Mouse (Mus musculus) kidney, adult 18-20 months (tissue): ENCODE results near the gene Sh2b3.

Experiments used
- DNase-seq: peaks from one replicate; pipeline ENCODE4 v3.0.0; 2021

Gene Sh2b3

GRCm38 (mm10) chr5:121783862-121784500, 53.5 kb downstream of the Sh2b3 start:
- no peak for DNase-seq

- no peak for DNase-seq
Observed at GRCm38 (mm10) chr5:121782467-121782866, 55.0 kb downstream of the Sh2b3 start.

GRCm38 (mm10) chr5:121780180-121780579, 57.3 kb downstream of the Sh2b3 start:
- DNase-seq = no peak

GRCm38 (mm10) chr5:121778485-121779119, 58.8 kb downstream of the Sh2b3 start:
- DNase-seq = no peak

GRCm38 (mm10) chr5:121771611-121772010, 65.8 kb downstream of the Sh2b3 start:
- no peak for DNase-seq

GRCm38 (mm10) chr5:121769827-121770226, 67.6 kb downstream of the Sh2b3 start:
- no peak for DNase-seq

GRCm38 (mm10) chr5:121767564-121767963, 69.9 kb downstream of the Sh2b3 start:
- no peak for DNase-seq

GRCm38 (mm10) chr5:121766038-121766773, 71.2 kb downstream of the Sh2b3 start:
- DNase-seq = no peak
